ENCODE assay signal across 14 mouse cellular contexts in genomic region chr1:143946933-143947332, GRCm38 (mm10). TPM values are rescaled to one million over a fixed set of nuclear protein-coding genes. Genes with fewer than 3 reads are reported as not detected.
DNase-seq lines count a peak whose midpoint lies in the region; ATAC-seq and TF ChIP-seq lines count a peak whose summit lies in the region.
"Had no signal": no experiment of that assay in that cellular context is flagged by ENCODE, and none has a peak within 500 bp of the region (broad histone marks: within the 10 kb centered on the region; RNA-seq: fewer than 3 reads in every experiment).

No protein-coding gene starts in this region.

- no peak overlapping the region for H3K4me2 ChIP-seq in hindbrain, postnatal 0 days (ENCODE audit: low read depth, low read length)
- no peak overlapping the region for H3K4me2 ChIP-seq in hindbrain, embryonic 13.5 days
- H3K4me2 ChIP-seq in midbrain, embryonic 14.5 days (ENCODE audit: low read length): no peak overlapping the region
- H3K4me2 ChIP-seq: forebrain, embryonic 12.5 days had no signal

- no peak overlapping the region for H3K9ac ChIP-seq in hindbrain, postnatal 0 days (replicated peaks; ENCODE audit: low read length)
- no peak overlapping the region for H3K9ac ChIP-seq in hindbrain, embryonic 13.5 days
- no peak overlapping the region for H3K9ac ChIP-seq in midbrain, embryonic 14.5 days (replicated peaks; ENCODE audit: low read length)
- H3K9ac ChIP-seq: forebrain, embryonic 12.5 days had no signal

- no peaks in the 10 kb centered on the region for H3K36me3 ChIP-seq in hindbrain, postnatal 0 days (ENCODE audit: insufficient read depth, low read length)
- no peaks in the 10 kb centered on the region for H3K36me3 ChIP-seq in hindbrain, embryonic 13.5 days
- no peaks in the 10 kb centered on the region for H3K36me3 ChIP-seq in midbrain, embryonic 14.5 days (ENCODE audit: control insufficient read depth, insufficient read depth, low read length)
- H3K36me3 ChIP-seq: forebrain, embryonic 12.5 days had no signal

- H3K4me1 ChIP-seq in hindbrain, postnatal 0 days (ENCODE audit: insufficient read depth, low read length): no peaks in the 10 kb centered on the region
- no peaks in the 10 kb centered on the region for H3K4me1 ChIP-seq in hindbrain, embryonic 13.5 days (replicated peaks)
- H3K4me1 ChIP-seq in midbrain, embryonic 14.5 days (ENCODE audit: control insufficient read depth, insufficient read depth, low read length): no peaks in the 10 kb centered on the region
- H3K4me1 ChIP-seq: forebrain, embryonic 12.5 days had no signal

- no peak for TF ChIP-seq CTCF in hindbrain, postnatal 0 days (IDR thresholded peaks at IDR 0.05; ENCODE audit: low read depth)

- H3K4me3 ChIP-seq in hindbrain, postnatal 0 days (ENCODE audit: low read length): no peak overlapping the region
- H3K4me3 ChIP-seq in hindbrain, embryonic 13.5 days: no peak overlapping the region
- no peak overlapping the region for H3K4me3 ChIP-seq in midbrain, embryonic 14.5 days (replicated peaks; ENCODE audit: low read depth, low read length)
- H3K4me3 ChIP-seq: forebrain, embryonic 12.5 days had no signal

- peak; percentile 7 for DNase-seq in hindbrain, postnatal 0 days (ENCODE audit: low spot score)
- peak; percentile 49 for DNase-seq in MN1 (ENCODE audit: low spot score)
- DNase-seq in fibroblast of lung, adult 2 months (ENCODE audit: low read depth): peak; percentile 64
- peak; percentile 29 for DNase-seq in lung, postnatal 14 days
- DNase-seq in yolk sac, embryonic 10.5 days (ENCODE audit: low spot score): no peak
- DNase-seq in midbrain, embryonic 14.5 days: no peak
- DNase-seq in left cerebral cortex, adult 18-20 months (ENCODE audit: low spot score in 2 of 2): no peak
- DNase-seq: cerebellum, adult 11-12 months; gastrocnemius, postnatal 36 days; heart, postnatal 14 days had no signal

- H3K27ac ChIP-seq in hindbrain, postnatal 0 days: no peak overlapping the region
- no peak overlapping the region for H3K27ac ChIP-seq in hindbrain, embryonic 13.5 days
- H3K27ac ChIP-seq in midbrain, embryonic 14.5 days (replicated peaks; ENCODE audit: low read depth, low read length): no peak overlapping the region
- H3K27ac ChIP-seq: forebrain, embryonic 12.5 days had no signal

- ATAC-seq in hindbrain, postnatal 0 days: no peak
- ATAC-seq in hindbrain, embryonic 13.5 days (ENCODE audit: low FRiP score): no peak
- no peak for ATAC-seq in midbrain, embryonic 14.5 days (ENCODE audit: low FRiP score, low TSS enrichment)
- ATAC-seq: CD4-positive, CD25-positive, alpha-beta regulatory T cell, adult 4 months; intestine, embryonic 16.5 days had no signal

- no peaks in the 10 kb centered on the region for H3K9me3 ChIP-seq in hindbrain, postnatal 0 days (ENCODE audit: low read length)
- no peaks in the 10 kb centered on the region for H3K9me3 ChIP-seq in hindbrain, embryonic 13.5 days
- H3K9me3 ChIP-seq in midbrain, embryonic 14.5 days (ENCODE audit: control insufficient read depth, low read length): no peaks in the 10 kb centered on the region
- H3K9me3 ChIP-seq: forebrain, embryonic 12.5 days had no signal

- H3K27me3 ChIP-seq in hindbrain, postnatal 0 days (ENCODE audit: insufficient read depth, low read length): no peaks in the 10 kb centered on the region
- no peaks in the 10 kb centered on the region for H3K27me3 ChIP-seq in hindbrain, embryonic 13.5 days
- H3K27me3 ChIP-seq in midbrain, embryonic 14.5 days (ENCODE audit: control insufficient read depth, insufficient read depth, low read length): no peaks in the 10 kb centered on the region
- H3K27me3 ChIP-seq: forebrain, embryonic 12.5 days had no signal

RNA-seq across cellular contexts. Expression of gene Rgs2, which starts 57.0 kb away (rescaled TPM):
- total RNA-seq in hindbrain, postnatal 0 days (2014; rRNA removed): 13.6 and 14.9 TPM in 2 replicates
- 70.7 and 71.1 TPM in 2 replicates for polyA plus RNA-seq in hindbrain, postnatal 0 days (2015; fragmentation: Nextera tagmentation; extraction: Ambion mirVana)
- polyA plus RNA-seq in hindbrain, embryonic 13.5 days (2015; fragmentation: Nextera tagmentation; extraction: Ambion mirVana): 132 and 135 TPM in 2 replicates
- polyA plus RNA-seq in midbrain, embryonic 14.5 days (2014; fragmentation: Nextera tagmentation; extraction: Ambion mirVana): 123 and 132 TPM in 2 replicates
- 10 to 100 TPM; 79.8 to 88.8 TPM for total RNA-seq in left cerebral cortex, adult 18-20 months (2021)

Comparison
In these comparisons a context has a peak if more than half of its experiments do, and no peak if none do; other contexts are left out.
1. DNase-seq: peak in hindbrain, postnatal 0 days (single experiment), MN1 (single experiment), fibroblast of lung, adult 2 months (single experiment) and lung, postnatal 14 days (single experiment); none in yolk sac, embryonic 10.5 days (single experiment), midbrain, embryonic 14.5 days (single experiment) and left cerebral cortex, adult 18-20 months (0 of 2).